Mouse (Mus musculus): ENCODE results near the gene Ttc7b. TPM values are rescaled to one million over a fixed set of nuclear protein-coding genes. Genes with fewer than 3 reads are reported as not detected.

Gene Ttc7b
- polyA plus RNA-seq, 1 experiment from 2014 or later, result 3.7 TPM

- Histone ChIP-seq H3K27me3 (ENCODE audit: control insufficient read depth, insufficient read depth, low read depth, low read length) (no peaks in the 10 kb centered on the region), H3K4me2 (ENCODE audit: low read depth, low read length) (no peak overlapping the region), H3K4me3 (ENCODE audit: low read length) (no peak overlapping the region), H3K9ac (ENCODE audit: low read length) (no peak overlapping the region), H3K4me1 (replicated peaks; ENCODE audit: control insufficient read depth, insufficient read depth, low read length) (no peaks in the 10 kb centered on the region; the same call in 1 of the 2 replicates), H3K9me3 (ENCODE audit: control insufficient read depth, low read length) (no peaks in the 10 kb centered on the region), H3K36me3 (ENCODE audit: control insufficient read depth, insufficient read depth, low read length) (no peaks in the 10 kb centered on the region; the same call in 1 of the 2 replicates), H3K27ac (ENCODE audit: low read length) (no peak overlapping the region)
- WGBS, result 69% methylated on average over 4 of the region's 4 CpGs
- no peak for ATAC-seq (ENCODE audit: low read depth)
These were observed 79.0 kb downstream of the Ttc7b start for GRCm38 (mm10) chr12:100441609-100442008.

GRCm38 (mm10) chr12:100439883-100440282, 80.7 kb downstream of the Ttc7b start:
- Histone ChIP-seq H3K9me3 (ENCODE audit: control insufficient read depth, low read length) (no peaks in the 10 kb centered on the region), H3K4me1 (replicated peaks; ENCODE audit: control insufficient read depth, insufficient read depth, low read length) (no peaks in the 10 kb centered on the region; the same call in 1 of the 2 replicates), H3K4me3 (ENCODE audit: low read length) (no peak overlapping the region), H3K4me2 (ENCODE audit: low read depth, low read length) (no peak overlapping the region), H3K27ac (ENCODE audit: low read length) (no peak overlapping the region), H3K9ac (ENCODE audit: low read length) (no peak overlapping the region), H3K36me3 (ENCODE audit: control insufficient read depth, insufficient read depth, low read length) (no peaks in the 10 kb centered on the region; the same call in 1 of the 2 replicates), H3K27me3 (ENCODE audit: control insufficient read depth, insufficient read depth, low read depth, low read length) (no peaks in the 10 kb centered on the region)
- 48% methylated on average over 3 of the region's 3 CpGs for WGBS
- no peak for ATAC-seq (ENCODE audit: low read depth)

DNA sequence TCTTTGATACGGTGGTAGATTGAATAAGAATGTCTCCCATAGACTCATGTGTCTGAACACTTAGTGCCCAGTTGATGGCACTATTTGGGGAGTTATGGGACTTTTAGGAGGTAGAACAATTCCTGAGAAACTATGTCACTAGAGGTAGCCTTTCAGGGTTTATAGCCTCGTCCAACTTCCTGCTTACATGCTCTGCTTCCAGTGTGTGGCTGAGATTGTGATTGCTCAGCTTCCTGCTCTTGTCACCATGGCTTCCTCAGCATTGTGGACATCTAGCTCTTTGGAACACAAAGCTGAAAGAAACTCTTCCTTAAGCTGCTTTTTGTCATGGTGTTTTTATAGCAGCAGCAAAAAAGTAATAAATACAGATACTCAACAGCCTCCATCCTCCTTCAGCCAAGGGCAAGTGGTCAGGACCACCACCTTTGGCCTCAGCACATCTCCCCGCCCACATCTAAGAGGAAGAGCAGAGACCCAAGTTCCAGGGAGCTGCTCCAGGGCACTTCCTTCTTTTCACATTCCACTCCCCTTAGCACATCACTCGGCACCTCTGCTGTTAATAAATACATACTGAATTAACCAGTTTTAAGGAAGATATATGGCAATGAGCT, 81.4 kb downstream of the Ttc7b start:
- Histone ChIP-seq H3K4me1 (replicated peaks; ENCODE audit: control insufficient read depth, insufficient read depth, low read length) (no peaks in the 10 kb centered on the region; the same call in 1 of the 2 replicates), H3K27me3 (ENCODE audit: control insufficient read depth, insufficient read depth, low read depth, low read length) (no peaks in the 10 kb centered on the region), H3K27ac (ENCODE audit: low read length) (no peak overlapping the region), H3K4me2 (ENCODE audit: low read depth, low read length) (no peak overlapping the region), H3K36me3 (ENCODE audit: control insufficient read depth, insufficient read depth, low read length) (no peaks in the 10 kb centered on the region; the same call in 1 of the 2 replicates), H3K4me3 (ENCODE audit: low read length) (no peak overlapping the region), H3K9me3 (ENCODE audit: control insufficient read depth, low read length) (no peaks in the 10 kb centered on the region), H3K9ac (ENCODE audit: low read length) (no peak overlapping the region)
- WGBS, result 59% methylated on average over 4 of the region's 4 CpGs
- ATAC-seq (ENCODE audit: low read depth), result no peak; the same call in 1 of the 2 replicates

GRCm38 (mm10) chr12:100438509-100438908, 82.1 kb downstream of the Ttc7b start:
- H3K4me2 ChIP-seq (ENCODE audit: low read depth, low read length), result no peak overlapping the region
- H3K27ac ChIP-seq (ENCODE audit: low read length), result no peak overlapping the region
- no peak overlapping the region for H3K9ac ChIP-seq (ENCODE audit: low read length)
- H3K36me3 ChIP-seq (ENCODE audit: control insufficient read depth, insufficient read depth, low read length), result no peaks in the 10 kb centered on the region; the same call in 1 of the 2 replicates
- H3K27me3 ChIP-seq (ENCODE audit: control insufficient read depth, insufficient read depth, low read depth, low read length), result no peaks in the 10 kb centered on the region
- no peaks in the 10 kb centered on the region; the same call in 1 of the 2 replicates for H3K4me1 ChIP-seq (replicated peaks; ENCODE audit: control insufficient read depth, insufficient read depth, low read length)
- 91% methylated on average over 7 of the region's 7 CpGs for WGBS
- no peaks in the 10 kb centered on the region for H3K9me3 ChIP-seq (ENCODE audit: control insufficient read depth, low read length)
- ATAC-seq (ENCODE audit: low read depth), result no peak
- no peak overlapping the region for H3K4me3 ChIP-seq (ENCODE audit: low read length)

DNA sequence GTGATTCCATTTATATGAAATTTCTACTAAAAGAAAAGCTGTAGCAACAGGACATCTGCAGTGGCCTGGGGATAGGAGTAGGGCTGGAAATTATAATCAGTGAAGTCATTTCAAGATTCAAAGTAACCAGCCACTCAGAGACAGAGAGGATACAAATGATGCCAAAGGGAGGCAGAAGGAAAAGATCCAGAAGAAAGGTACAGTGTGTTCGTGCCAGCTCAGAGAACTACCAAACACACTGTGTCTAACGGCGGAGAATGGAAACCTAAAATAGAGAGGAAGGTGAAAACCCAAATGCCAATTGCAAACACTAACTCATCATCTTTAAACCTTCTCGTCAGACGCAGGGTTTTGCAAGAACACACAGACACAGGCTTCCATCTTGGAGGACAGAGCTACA, 82.8 kb downstream of the Ttc7b start:
- no peak for ATAC-seq (ENCODE audit: low read depth)
- Histone ChIP-seq H3K4me3 (ENCODE audit: low read length) (no peak overlapping the region), H3K9me3 (ENCODE audit: control insufficient read depth, low read length) (no peaks in the 10 kb centered on the region), H3K27me3 (ENCODE audit: control insufficient read depth, insufficient read depth, low read depth, low read length) (no peaks in the 10 kb centered on the region), H3K27ac (ENCODE audit: low read length) (no peak overlapping the region), H3K4me2 (ENCODE audit: low read depth, low read length) (no peak overlapping the region), H3K36me3 (ENCODE audit: control insufficient read depth, insufficient read depth, low read length) (no peaks in the 10 kb centered on the region; the same call in 1 of the 2 replicates), H3K4me1 (replicated peaks; ENCODE audit: control insufficient read depth, insufficient read depth, low read length) (no peaks in the 10 kb centered on the region; the same call in 1 of the 2 replicates), H3K9ac (ENCODE audit: low read length) (no peak overlapping the region)
- 91% methylated on average over 5 of the region's 5 CpGs for WGBS

DNA sequence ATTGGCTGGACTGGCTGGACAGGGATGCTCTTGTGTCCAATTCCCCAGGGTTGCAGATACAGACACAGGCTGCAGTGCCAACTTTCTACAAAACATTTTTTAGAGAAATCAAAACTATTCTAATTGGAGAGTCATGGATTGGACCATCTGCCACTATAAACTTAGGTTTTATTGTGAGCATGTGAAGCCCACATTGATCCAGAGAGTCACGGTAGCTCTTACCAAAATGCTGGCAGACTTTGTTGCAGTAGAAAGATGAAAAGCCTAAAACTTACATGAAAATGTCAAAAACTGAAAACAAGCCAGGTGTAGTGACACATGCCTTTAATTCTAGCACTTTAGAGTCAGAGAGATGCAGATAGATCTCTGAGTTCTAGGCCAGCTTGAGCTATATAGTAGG, 84.9 kb downstream of the Ttc7b start:
- Histone ChIP-seq H3K27me3 (ENCODE audit: control insufficient read depth, insufficient read depth, low read depth, low read length) (no peaks in the 10 kb centered on the region), H3K36me3 (ENCODE audit: control insufficient read depth, insufficient read depth, low read length) (no peaks in the 10 kb centered on the region; the same call in 1 of the 2 replicates), H3K27ac (ENCODE audit: low read length) (no peak overlapping the region), H3K9me3 (ENCODE audit: control insufficient read depth, low read length) (no peaks in the 10 kb centered on the region), H3K9ac (ENCODE audit: low read length) (no peak overlapping the region), H3K4me2 (ENCODE audit: low read depth, low read length) (no peak overlapping the region), H3K4me3 (ENCODE audit: low read length) (no peak overlapping the region), H3K4me1 (replicated peaks; ENCODE audit: control insufficient read depth, insufficient read depth, low read length) (no peaks in the 10 kb centered on the region; the same call in 1 of the 2 replicates)
- no peak for ATAC-seq (ENCODE audit: low read depth)
- WGBS, result 92% methylated on average over 1 of the region's 1 CpGs

DNA sequence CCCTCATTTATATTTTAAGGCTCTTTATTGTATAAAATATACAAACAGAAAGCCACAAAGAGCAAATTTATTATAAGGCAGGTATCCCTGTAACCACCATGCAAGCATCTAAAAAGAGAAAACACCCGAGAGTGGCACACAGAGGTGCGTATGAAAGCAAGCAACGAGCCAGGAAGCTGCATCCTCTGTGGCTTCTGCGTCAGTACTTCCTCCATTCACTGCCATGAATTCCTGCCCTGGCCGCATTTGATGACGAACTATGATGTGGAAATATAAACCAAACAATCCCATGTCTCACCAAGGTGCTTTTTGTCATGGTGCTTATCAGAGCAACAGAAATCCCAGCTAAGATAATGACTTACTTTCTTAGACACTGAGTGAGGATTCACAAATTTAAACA, 88.8 kb downstream of the Ttc7b start:
- no peak overlapping the region for H3K4me3 ChIP-seq (ENCODE audit: low read length)
- H3K9ac ChIP-seq (ENCODE audit: low read length), result no peak overlapping the region
- H3K9me3 ChIP-seq (ENCODE audit: control insufficient read depth, low read length), result no peaks in the 10 kb centered on the region
- no peaks in the 10 kb centered on the region; the same call in 1 of the 2 replicates for H3K4me1 ChIP-seq (replicated peaks; ENCODE audit: control insufficient read depth, insufficient read depth, low read length)
- ATAC-seq (ENCODE audit: low read depth), result no peak
- no peaks in the 10 kb centered on the region for H3K36me3 ChIP-seq (ENCODE audit: control insufficient read depth, insufficient read depth, low read length)
- 75% methylated on average over 6 of the region's 6 CpGs for WGBS
- H3K27ac ChIP-seq (ENCODE audit: low read length), result no peak overlapping the region
- H3K27me3 ChIP-seq (ENCODE audit: control insufficient read depth, insufficient read depth, low read depth, low read length), result no peaks in the 10 kb centered on the region
- no peak overlapping the region for H3K4me2 ChIP-seq (ENCODE audit: low read depth, low read length)

DNA sequence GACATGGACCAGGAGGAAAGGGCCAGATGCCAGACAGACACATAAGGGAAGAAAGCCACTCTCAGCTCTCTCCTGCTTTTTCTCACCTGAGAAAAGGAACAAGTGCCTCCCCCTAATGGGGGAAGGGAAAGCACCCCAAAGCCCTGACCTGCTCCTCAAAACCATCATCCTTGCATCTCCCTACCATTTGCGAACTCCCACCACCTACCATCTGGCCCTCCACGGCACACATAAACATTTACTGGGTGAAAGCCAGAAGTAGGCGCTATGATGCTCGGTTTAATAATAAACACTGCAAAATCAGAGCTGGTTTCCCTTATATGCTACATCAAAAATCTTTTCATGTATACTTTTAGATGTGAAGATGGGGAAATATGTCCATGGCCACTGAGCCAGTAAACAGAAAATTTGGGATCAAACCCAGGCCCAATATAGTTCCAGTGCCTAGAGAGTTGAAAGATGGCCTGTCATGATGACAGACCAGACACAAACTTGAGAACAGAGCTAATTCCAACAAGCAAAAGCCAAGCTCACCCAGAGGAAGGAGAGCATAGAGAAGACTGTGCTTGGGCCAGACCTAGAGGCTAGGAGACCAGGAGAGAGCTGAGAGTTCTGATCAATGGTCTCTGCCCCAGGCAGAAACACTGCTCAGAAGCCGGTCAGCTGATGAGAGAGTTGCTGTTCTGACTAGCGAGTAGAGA, 91.1 kb downstream of the Ttc7b start:
- Histone ChIP-seq H3K9ac (ENCODE audit: low read length) (no peak overlapping the region), H3K27ac (ENCODE audit: low read length) (no peak overlapping the region), H3K9me3 (ENCODE audit: control insufficient read depth, low read length) (no peaks in the 10 kb centered on the region), H3K27me3 (ENCODE audit: control insufficient read depth, insufficient read depth, low read depth, low read length) (no peaks in the 10 kb centered on the region), H3K4me3 (ENCODE audit: low read length) (no peak overlapping the region), H3K4me2 (ENCODE audit: low read depth, low read length) (no peak overlapping the region), H3K4me1 (replicated peaks; ENCODE audit: control insufficient read depth, insufficient read depth, low read length) (no peaks in the 10 kb centered on the region; the same call in 1 of the 2 replicates), H3K36me3 (ENCODE audit: control insufficient read depth, insufficient read depth, low read length) (no peaks in the 10 kb centered on the region)
- ATAC-seq (ENCODE audit: low read depth), result peak; percentile 59
- 71% methylated on average over 6 of the region's 6 CpGs for WGBS

- Histone ChIP-seq H3K4me2 (ENCODE audit: low read depth, low read length) (no peak overlapping the region), H3K27me3 (ENCODE audit: control insufficient read depth, insufficient read depth, low read depth, low read length) (no peaks in the 10 kb centered on the region), H3K4me1 (replicated peaks; ENCODE audit: control insufficient read depth, insufficient read depth, low read length) (no peaks in the 10 kb centered on the region; the same call in 1 of the 2 replicates), H3K27ac (ENCODE audit: low read length) (no peak overlapping the region), H3K36me3 (ENCODE audit: control insufficient read depth, insufficient read depth, low read length) (no peaks in the 10 kb centered on the region), H3K4me3 (ENCODE audit: low read length) (no peak overlapping the region), H3K9ac (ENCODE audit: low read length) (no peak overlapping the region), H3K9me3 (ENCODE audit: control insufficient read depth, low read length) (no peaks in the 10 kb centered on the region)
- ATAC-seq (ENCODE audit: low read depth), result no peak
- WGBS, result 92% methylated on average over 4 of the region's 4 CpGs
These were observed 92.4 kb downstream of the Ttc7b start for GRCm38 (mm10) chr12:100428183-100428582.
